Mouse (Mus musculus): ENCODE data around the gene Spata7. TPM values are rescaled to one million over a fixed set of nuclear protein-coding genes. Genes with fewer than 3 reads are reported as not detected.
A peak's percentile ranks its signal among the peaks of the same experiment; 100 is the strongest.

Gene Spata7
- polyA plus RNA-seq, 1 experiment from 2014 or later: 9.9 TPM

GRCm38 (mm10) chr12:98662617-98663016, 34.7 kb downstream of the Spata7 start:
- H3K4me2 ChIP-seq (ENCODE audit: low read depth, low read length): no peak overlapping the region
- H3K4me1 ChIP-seq (ENCODE audit: control insufficient read depth, insufficient read depth, low read length): no peaks in the 10 kb centered on the region
- peaks cover 6% of the 10 kb centered on the region; the same call in 1 of the 2 replicates for H3K36me3 ChIP-seq (ENCODE audit: control insufficient read depth, insufficient read depth, low read length)
- H3K9me3 ChIP-seq (ENCODE audit: control insufficient read depth, low read length): no peaks in the 10 kb centered on the region
- H3K27me3 ChIP-seq (replicated peaks; ENCODE audit: control insufficient read depth, insufficient read depth, low read length): no peaks in the 10 kb centered on the region
- no peak for ATAC-seq (ENCODE audit: low read depth)
- no peak overlapping the region for H3K4me3 ChIP-seq (ENCODE audit: low read depth, low read length)
- no peak overlapping the region for H3K27ac ChIP-seq (replicated peaks; ENCODE audit: low read depth, low read length)
- WGBS: 85% methylated on average over 7 of the region's 7 CpGs
- no peak for DNase-seq (ENCODE audit: low spot score)
- no peak overlapping the region for H3K9ac ChIP-seq (ENCODE audit: low read depth, low read length)

- 51% methylated on average over 10 of the region's 10 CpGs for WGBS
- ATAC-seq (ENCODE audit: low read depth): 0 out of 2 replicates have a peak, but pooled peaks have one; percentile 53
- Histone ChIP-seq H3K27me3 (replicated peaks; ENCODE audit: control insufficient read depth, insufficient read depth, low read length) (no peaks in the 10 kb centered on the region), H3K9ac (ENCODE audit: low read depth, low read length) (no peak overlapping the region), H3K4me3 (ENCODE audit: low read depth, low read length) (no peak overlapping the region), H3K9me3 (ENCODE audit: control insufficient read depth, low read length) (no peaks in the 10 kb centered on the region), H3K4me2 (ENCODE audit: low read depth, low read length) (no peak overlapping the region), H3K36me3 (ENCODE audit: control insufficient read depth, insufficient read depth, low read length) (no peaks in the 10 kb centered on the region), H3K27ac (replicated peaks; ENCODE audit: low read depth, low read length) (no peak overlapping the region), H3K4me1 (ENCODE audit: control insufficient read depth, insufficient read depth, low read length) (no peaks in the 10 kb centered on the region)
- peak; percentile 74 for DNase-seq (ENCODE audit: low spot score)
Measured at GRCm38 (mm10) chr12:98668132-98668814, 40.3 kb downstream of the Spata7 start.

GRCm38 (mm10) chr12:98669086-98669485, 41.1 kb downstream of the Spata7 start:
- no peak for ATAC-seq (ENCODE audit: low read depth)

GRCm38 (mm10) chr12:98669864-98670263, 41.9 kb downstream of the Spata7 start:
- no peak overlapping the region for H3K27ac ChIP-seq (replicated peaks; ENCODE audit: low read depth, low read length)
- H3K9ac ChIP-seq (ENCODE audit: low read depth, low read length): no peak overlapping the region
- H3K4me1 ChIP-seq (ENCODE audit: control insufficient read depth, insufficient read depth, low read length): no peaks in the 10 kb centered on the region
- no peaks in the 10 kb centered on the region for H3K9me3 ChIP-seq (ENCODE audit: control insufficient read depth, low read length)
- H3K4me3 ChIP-seq (ENCODE audit: low read depth, low read length): no peak overlapping the region
- H3K27me3 ChIP-seq (replicated peaks; ENCODE audit: control insufficient read depth, insufficient read depth, low read length): no peaks in the 10 kb centered on the region
- no peak overlapping the region for H3K4me2 ChIP-seq (ENCODE audit: low read depth, low read length)
- H3K36me3 ChIP-seq (ENCODE audit: control insufficient read depth, insufficient read depth, low read length): no peaks in the 10 kb centered on the region
- no peak for DNase-seq (ENCODE audit: low spot score)
- 90% methylated on average over 5 of the region's 5 CpGs for WGBS
- no peak for ATAC-seq (ENCODE audit: low read depth)

More at GRCm38 (mm10) chr12:98669086-98669485, 41.1 kb downstream of the Spata7 start:
- Histone ChIP-seq H3K4me2 (ENCODE audit: low read depth, low read length) (no peak overlapping the region), H3K4me1 (ENCODE audit: control insufficient read depth, insufficient read depth, low read length) (no peaks in the 10 kb centered on the region), H3K36me3 (ENCODE audit: control insufficient read depth, insufficient read depth, low read length) (no peaks in the 10 kb centered on the region), H3K9ac (ENCODE audit: low read depth, low read length) (no peak overlapping the region), H3K9me3 (ENCODE audit: control insufficient read depth, low read length) (no peaks in the 10 kb centered on the region), H3K27ac (replicated peaks; ENCODE audit: low read depth, low read length) (no peak overlapping the region), H3K27me3 (replicated peaks; ENCODE audit: control insufficient read depth, insufficient read depth, low read length) (no peaks in the 10 kb centered on the region), H3K4me3 (ENCODE audit: low read depth, low read length) (no peak overlapping the region)
- DNase-seq (ENCODE audit: low spot score): no peak
- WGBS: 89% methylated on average over 10 of the region's 10 CpGs

GRCm38 (mm10) chr12:98670429-98670828, 42.5 kb downstream of the Spata7 start:
- no peaks in the 10 kb centered on the region for H3K4me1 ChIP-seq (ENCODE audit: control insufficient read depth, insufficient read depth, low read length)
- ATAC-seq (ENCODE audit: low read depth) (no peak), DNase-seq (ENCODE audit: low spot score) (no peak)
- no peaks in the 10 kb centered on the region for H3K27me3 ChIP-seq (replicated peaks; ENCODE audit: control insufficient read depth, insufficient read depth, low read length)
- no peaks in the 10 kb centered on the region for H3K36me3 ChIP-seq (ENCODE audit: control insufficient read depth, insufficient read depth, low read length)
- H3K4me2 ChIP-seq (ENCODE audit: low read depth, low read length): no peak overlapping the region
- H3K9me3 ChIP-seq (ENCODE audit: control insufficient read depth, low read length): no peaks in the 10 kb centered on the region
- WGBS: 88% methylated on average over 4 of the region's 4 CpGs
- H3K27ac ChIP-seq (replicated peaks; ENCODE audit: low read depth, low read length): no peak overlapping the region
- no peak overlapping the region for H3K9ac ChIP-seq (ENCODE audit: low read depth, low read length)
- no peak overlapping the region for H3K4me3 ChIP-seq (ENCODE audit: low read depth, low read length)

- DNase-seq (ENCODE audit: low spot score): no peak
- Histone ChIP-seq H3K27ac (replicated peaks; ENCODE audit: low read depth, low read length) (no peak overlapping the region), H3K9ac (ENCODE audit: low read depth, low read length) (no peak overlapping the region), H3K4me2 (ENCODE audit: low read depth, low read length) (no peak overlapping the region), H3K4me1 (ENCODE audit: control insufficient read depth, insufficient read depth, low read length) (no peaks in the 10 kb centered on the region), H3K4me3 (ENCODE audit: low read depth, low read length) (no peak overlapping the region), H3K9me3 (ENCODE audit: control insufficient read depth, low read length) (no peaks in the 10 kb centered on the region), H3K27me3 (replicated peaks; ENCODE audit: control insufficient read depth, insufficient read depth, low read length) (no peaks in the 10 kb centered on the region), H3K36me3 (ENCODE audit: control insufficient read depth, insufficient read depth, low read length) (peaks cover 10% of the 10 kb centered on the region; the same call in 1 of the 2 replicates)
- WGBS: 58% methylated on average over 6 of the region's 6 CpGs
- no peak for ATAC-seq (ENCODE audit: low read depth)
Measured at GRCm38 (mm10) chr12:98673879-98674278, 45.9 kb downstream of the Spata7 start.

- Histone ChIP-seq H3K27ac (replicated peaks; ENCODE audit: low read depth, low read length) (no peak overlapping the region), H3K27me3 (replicated peaks; ENCODE audit: control insufficient read depth, insufficient read depth, low read length) (no peaks in the 10 kb centered on the region), H3K4me2 (ENCODE audit: low read depth, low read length) (peak overlapping the region; percentile 46), H3K36me3 (ENCODE audit: control insufficient read depth, insufficient read depth, low read length) (peaks cover 18% of the 10 kb centered on the region; the same call in 1 of the 2 replicates), H3K4me3 (ENCODE audit: low read depth, low read length) (peak overlapping the region; percentile 22; the same call in 1 of the 2 replicates), H3K9ac (ENCODE audit: low read depth, low read length) (no peak overlapping the region), H3K4me1 (ENCODE audit: control insufficient read depth, insufficient read depth, low read length) (no peaks in the 10 kb centered on the region), H3K9me3 (ENCODE audit: control insufficient read depth, low read length) (no peaks in the 10 kb centered on the region)
- ATAC-seq (ENCODE audit: low read depth) (peak; percentile 88), DNase-seq (ENCODE audit: low spot score) (peak; percentile 87)
- 10% methylated on average over 9 of the region's 9 CpGs for WGBS
Measured at GRCm38 (mm10) chr12:98674627-98675143, 46.7 kb downstream of the Spata7 start.

GRCm38 (mm10) chr12:98676861-98677260, 48.9 kb downstream of the Spata7 start:
- Histone ChIP-seq H3K4me1 (ENCODE audit: control insufficient read depth, insufficient read depth, low read length) (no peaks in the 10 kb centered on the region), H3K27ac (replicated peaks; ENCODE audit: low read depth, low read length) (no peak overlapping the region), H3K9ac (ENCODE audit: low read depth, low read length) (no peak overlapping the region), H3K36me3 (ENCODE audit: control insufficient read depth, insufficient read depth, low read length) (peaks cover 26% of the 10 kb centered on the region; the same call in 1 of the 2 replicates), H3K27me3 (replicated peaks; ENCODE audit: control insufficient read depth, insufficient read depth, low read length) (no peaks in the 10 kb centered on the region), H3K9me3 (ENCODE audit: control insufficient read depth, low read length) (no peaks in the 10 kb centered on the region), H3K4me2 (ENCODE audit: low read depth, low read length) (no peak overlapping the region), H3K4me3 (ENCODE audit: low read depth, low read length) (no peak overlapping the region)
- DNase-seq (ENCODE audit: low spot score) (no peak), ATAC-seq (ENCODE audit: low read depth) (no peak)
- WGBS: 96% methylated on average over 6 of the region's 6 CpGs

GRCm38 (mm10) chr12:98677336-98677735, 49.4 kb downstream of the Spata7 start:
- no peaks in the 10 kb centered on the region for H3K27me3 ChIP-seq (replicated peaks; ENCODE audit: control insufficient read depth, insufficient read depth, low read length)
- DNase-seq (ENCODE audit: low spot score) (no peak), ATAC-seq (ENCODE audit: low read depth) (no peak)
- WGBS: 51% methylated on average over 14 of the region's 14 CpGs
- H3K4me2 ChIP-seq (ENCODE audit: low read depth, low read length): no peak overlapping the region
- H3K4me3 ChIP-seq (ENCODE audit: low read depth, low read length): no peak overlapping the region
- H3K27ac ChIP-seq (replicated peaks; ENCODE audit: low read depth, low read length): no peak overlapping the region
- H3K9ac ChIP-seq (ENCODE audit: low read depth, low read length): no peak overlapping the region
- H3K4me1 ChIP-seq (ENCODE audit: control insufficient read depth, insufficient read depth, low read length): no peaks in the 10 kb centered on the region
- no peaks in the 10 kb centered on the region for H3K9me3 ChIP-seq (ENCODE audit: control insufficient read depth, low read length)
- H3K36me3 ChIP-seq (ENCODE audit: control insufficient read depth, insufficient read depth, low read length): peaks cover 31% of the 10 kb centered on the region; the same call in 1 of the 2 replicates
